Mouse (Mus musculus) left cerebral cortex, postnatal 25 days (tissue): ENCODE data around the gene Olfr462. TPM values are rescaled to one million over a fixed set of nuclear protein-coding genes. Genes with fewer than 3 reads are reported as not detected.

Source experiments
- DNase-seq, 2 experiments: peaks; one replicate each; pipeline ENCODE4 v3.0.0; 2022; ENCODE audit warnings: low spot score in 2 of 2, mixed read lengths in 1 of 2
- intact Hi-C: fragments of 180-260 bp; cut with DNase I; formaldehyde crosslinking; loops from one replicate; pipeline ENCODE4 v1.15.1; 2025
- total RNA-seq, 2 experiments: library from RNA; stranded (reverse); gene quantifications; 2 replicates each; pipeline ENCODE4 v1.2.3; 2021

Olfr462 gene
- total RNA-seq, 2 experiments from 2014 or later: not detected

DNA sequence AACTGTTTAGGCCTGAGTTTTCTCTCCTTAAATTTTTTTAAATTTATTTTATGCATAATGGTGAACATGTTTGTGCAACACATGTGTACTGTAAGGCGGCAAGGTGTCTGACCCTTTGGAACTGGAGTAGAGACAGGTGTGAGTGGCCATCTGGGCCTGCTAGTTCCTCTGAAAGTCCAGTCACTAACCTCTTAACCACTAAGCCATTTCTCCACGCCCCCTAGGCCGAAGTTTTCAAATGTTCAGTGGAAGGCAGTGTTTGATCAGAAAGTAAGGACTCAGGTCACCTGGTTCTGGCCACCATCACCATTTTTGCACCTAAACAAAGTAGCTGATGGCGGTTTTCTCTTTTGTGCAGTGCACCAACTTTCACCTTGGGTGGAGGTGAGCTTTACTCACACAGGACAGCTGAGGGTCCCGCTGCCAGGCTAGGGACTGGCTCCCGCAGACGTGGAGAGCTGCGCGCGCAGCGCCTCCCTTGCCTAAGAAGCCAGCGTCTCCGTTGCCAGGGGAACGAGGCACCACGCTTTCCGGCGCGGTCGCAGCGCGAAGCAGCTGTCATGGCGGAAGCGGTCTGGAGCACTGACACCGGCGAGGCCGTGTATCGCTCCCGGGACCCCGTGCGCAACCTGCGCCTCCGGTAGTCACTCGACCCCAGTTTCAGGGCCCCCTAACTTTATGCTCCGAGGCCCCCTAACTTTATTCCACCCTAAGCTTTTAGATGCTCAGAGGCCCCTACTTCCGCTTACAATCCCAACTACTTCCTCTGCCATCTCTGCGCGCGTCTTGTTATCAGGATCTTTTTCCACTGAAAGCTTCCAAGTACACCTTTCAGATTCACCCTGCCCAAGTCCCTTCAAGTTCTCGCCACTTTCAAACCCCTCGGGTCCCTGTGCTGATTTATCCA, 39.1 kb downstream of the Olfr462 start, which contains the start of gene Mks1:
Mks1 (plus strand) TSS at position 526 of the 907 bp plus-strand sequence.
- intact Hi-C loops: no loop called here
- peak; percentile 94 to 95 for DNase-seq

DNA sequence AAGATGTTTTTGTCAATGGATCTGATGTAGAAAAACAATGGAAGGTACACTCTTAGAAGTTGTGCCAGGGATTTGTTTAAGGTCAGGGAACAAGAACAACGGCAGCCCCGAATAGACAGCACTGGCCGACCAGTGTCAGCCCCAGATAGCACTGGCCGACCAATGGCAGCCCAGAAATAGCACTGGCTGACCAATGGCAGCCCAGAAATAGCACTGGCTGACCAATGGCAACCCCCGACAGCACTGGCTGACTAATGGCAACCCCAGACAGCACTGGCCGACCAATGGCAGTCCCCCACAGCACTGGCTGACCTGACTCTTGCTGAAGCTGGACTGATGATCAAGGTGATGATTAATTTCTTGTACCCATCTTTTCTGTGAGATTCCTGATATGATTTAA, 44.2 kb downstream of the Olfr462 start:
- intact Hi-C loops: no loop called here
- DNase-seq: no peak

DNA sequence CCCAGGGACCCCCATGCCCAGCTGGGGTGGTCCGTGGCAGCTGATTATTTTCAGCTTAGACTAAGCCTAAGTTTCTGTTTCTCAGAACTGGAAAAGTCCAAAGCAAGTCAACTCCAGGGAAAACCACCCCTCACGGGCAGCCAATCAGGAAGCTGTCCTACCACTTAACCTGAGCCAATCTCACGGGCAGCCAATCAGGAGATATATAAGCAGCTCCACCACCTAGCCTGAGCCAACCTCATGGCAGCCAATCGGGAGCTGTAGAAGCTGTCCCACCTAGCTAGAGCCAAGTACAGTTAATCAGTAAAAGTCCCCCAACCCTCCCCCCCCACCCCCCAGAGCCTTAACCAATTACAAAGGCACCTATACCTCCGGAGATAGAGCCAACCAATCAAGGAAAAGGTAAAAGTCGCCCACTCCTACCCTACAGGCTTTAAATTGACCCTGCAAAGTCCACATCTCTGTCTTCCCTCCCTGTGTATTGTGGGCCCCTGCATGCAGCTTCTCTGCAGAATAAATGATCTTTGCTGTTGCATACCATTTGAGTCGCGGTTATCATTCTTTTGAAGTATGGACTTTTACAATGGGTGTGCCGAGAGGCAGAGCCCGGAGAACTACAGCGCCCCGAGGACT, 45.0 kb downstream of the Olfr462 start:
- intact Hi-C loops: no loop called here

DNA sequence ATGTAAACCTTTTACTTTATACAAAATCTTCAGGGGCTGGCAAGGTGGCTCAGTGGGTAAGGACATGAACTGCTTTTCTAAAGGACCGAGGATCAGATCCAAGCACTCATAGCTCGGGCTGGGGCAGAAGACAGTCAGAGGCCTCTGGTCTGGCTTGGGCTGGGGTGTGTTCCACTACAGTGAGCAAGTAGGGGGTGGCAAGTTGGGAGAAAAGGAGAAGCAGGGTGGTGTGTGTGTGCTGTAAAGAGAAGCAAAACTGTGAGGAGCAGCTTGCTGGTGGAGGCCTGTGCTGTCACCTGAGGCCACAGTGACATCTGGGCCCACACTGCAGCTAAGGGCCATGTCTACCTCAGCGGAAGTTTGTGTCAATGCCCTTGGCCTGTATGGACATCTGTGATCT, 50.6 kb downstream of the Olfr462 start:
- no peak for DNase-seq
- intact Hi-C loops: no loop called here

More for the DNA sequence above, 45.0 kb downstream of the Olfr462 start:
- DNase-seq: no peak

DNA sequence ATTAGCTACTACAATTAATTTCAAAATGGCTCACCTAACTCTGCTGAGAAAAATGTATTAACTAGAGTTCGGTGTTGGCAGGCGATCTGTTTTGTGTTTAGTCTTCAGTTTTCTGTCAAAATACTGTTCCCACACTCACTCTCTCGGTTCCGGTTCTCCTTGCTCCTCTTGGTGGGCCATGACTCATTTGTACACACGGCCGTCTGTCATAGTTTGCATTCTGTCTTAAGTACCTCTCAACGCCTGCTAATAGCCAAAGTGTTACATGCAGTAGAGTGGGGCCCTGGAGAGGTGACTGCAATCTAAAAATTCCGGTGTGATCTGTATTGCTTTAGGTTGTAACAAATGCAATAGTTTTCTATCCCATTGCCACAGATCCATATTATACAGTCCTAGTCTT, 51.4 kb downstream of the Olfr462 start:
- DNase-seq: no peak
- intact Hi-C loops: no loop called here

Other genes starting within 250 kb of the Olfr462 start
- 1 to 10 TPM; 1.9 to 2.7 TPM for gene Rnf43, start 229.5 kb downstream of the Olfr462 start, total RNA-seq
- gene Supt4a, start 154.7 kb downstream of the Olfr462 start, total RNA-seq: 10 to 100 TPM; 69.9 to 86.3 TPM
- gene Tspoap1, start 131.7 kb downstream of the Olfr462 start, total RNA-seq: 100 to 1,000 TPM; 165 to 189 TPM
- not detected for gene Mpo, start 98.7 kb downstream of the Olfr462 start, total RNA-seq
- under 1 TPM; 0.32 to 0.44 TPM for gene Lpo, start 64.0 kb downstream of the Olfr462 start, total RNA-seq
- gene Mks1, start 39.1 kb downstream of the Olfr462 start, total RNA-seq: 1 to 10 TPM; 4.2 to 4.4 TPM
- under 1 TPM in 1 of 2 experiments, not detected in 1; 0.39 TPM for gene Epx, start 16.7 kb downstream of the Olfr462 start, total RNA-seq
- gene Olfr463, start 5.1 kb upstream of the Olfr462 start, total RNA-seq: not detected
- 1 to 10 TPM; 3.0 to 3.7 TPM for gene Olfr464, start 28.7 kb upstream of the Olfr462 start, total RNA-seq
- 100 to 1,000 TPM; 580 to 594 TPM for gene Dynll2, start 95.3 kb upstream of the Olfr462 start, total RNA-seq
- 100 to 1,000 TPM; 177 to 190 TPM for gene Srsf1, start 155.1 kb upstream of the Olfr462 start, total RNA-seq
- 10 to 100 TPM; 23.6 to 25.8 TPM for gene Vezf1, start 176.0 kb upstream of the Olfr462 start, total RNA-seq
- 10 to 100 TPM; 28.7 to 29.5 TPM for gene Cuedc1, start 205.8 kb upstream of the Olfr462 start, total RNA-seq